Mouse (Mus musculus): ENCODE measurements at regions not wholly inside any gene's neighbourhood (a gene's known extent, or its start where the extent isn't known, plus 50 kb on each side); places are given as distances from the start of the nearest gene placed in this dataset.
A peak's percentile ranks its signal among the peaks of the same experiment; 100 is the strongest.

GRCm38 (mm10) chrX:47229506-47229905, 663.3 kb downstream of the Smarca1 start:
- DNase-seq: no peak

GRCm38 (mm10) chrX:47182902-47183301, 709.9 kb downstream of the Smarca1 start:
- DNase-seq: peak in 1 of 2 experiments; percentile 0

GRCm38 (mm10) chrX:47157742-47158141, 735.0 kb downstream of the Smarca1 start:
- no peak for DNase-seq

GRCm38 (mm10) chrX:47124140-47124928, 768.4 kb downstream of the Smarca1 start:
- DNase-seq: no peak
